Mouse (Mus musculus): Measurements from ENCODE around the gene Gm39566.
"Not testable (repeated sequence)": the region's sequence is repeated elsewhere in the genome, so short reads cannot be mapped to it uniquely, and the experiment has no call there.

Gm39566 gene

GRCm38 (mm10) chr11:69815155-69815554 is at the start of gene Gm39566:
Gm39566 (minus strand) TSS chr11:69815298.
- no peak for DNase-seq (ENCODE audit: low spot score in 2 of 2)

- no peak for DNase-seq (ENCODE audit: low spot score in 2 of 2)
These were observed 49.2 kb upstream of the Gm39566 start for GRCm38 (mm10) chr11:69864138-69864860.

GRCm38 (mm10) chr11:69863729-69864128 is 48.6 kb upstream of the Gm39566 start:
- DNase-seq (ENCODE audit: low spot score in 2 of 2), result not testable (repeated sequence)

GRCm38 (mm10) chr11:69858113-69858998 is 43.3 kb upstream of the Gm39566 start, which contains the start of gene Tnk1:
Tnk1 (minus strand) TSS chr11:69858730.
- DNase-seq (ENCODE audit: low spot score in 2 of 2), result no peak

- DNase-seq (ENCODE audit: low spot score in 2 of 2), result no peak
These were observed 40.2 kb upstream of the Gm39566 start for GRCm38 (mm10) chr11:69855347-69855746.

GRCm38 (mm10) chr11:69854680-69855079 is 39.6 kb upstream of the Gm39566 start:
- DNase-seq (ENCODE audit: low spot score in 2 of 2), result no peak

GRCm38 (mm10) chr11:69853994-69854393 is 38.9 kb upstream of the Gm39566 start:
- no peak for DNase-seq (ENCODE audit: low spot score in 2 of 2)

GRCm38 (mm10) chr11:69850754-69851153 is 35.7 kb upstream of the Gm39566 start:
- no peak for DNase-seq (ENCODE audit: low spot score in 2 of 2)

- DNase-seq (ENCODE audit: low spot score in 2 of 2), result no peak
These were observed 34.8 kb upstream of the Gm39566 start for GRCm38 (mm10) chr11:69849884-69850283.

- no peak for DNase-seq (ENCODE audit: low spot score in 2 of 2)
These were observed 34.0 kb upstream of the Gm39566 start for GRCm38 (mm10) chr11:69849128-69849527.

GRCm38 (mm10) chr11:69848021-69848420 is 32.9 kb upstream of the Gm39566 start:
- DNase-seq (ENCODE audit: low spot score in 2 of 2), result no peak

- DNase-seq (ENCODE audit: low spot score in 2 of 2), result no peak
These were observed 31.9 kb upstream of the Gm39566 start for GRCm38 (mm10) chr11:69846738-69847688.

- DNase-seq (ENCODE audit: low spot score in 2 of 2), result peak; percentile 86 to 94
These were observed 31.1 kb upstream of the Gm39566 start, which contains the start of gene Plscr3 for GRCm38 (mm10) chr11:69846198-69846680. Plscr3 (plus strand) TSS chr11:69846376.

GRCm38 (mm10) chr11:69838714-69839104 is 23.6 kb upstream of the Gm39566 start:
- DNase-seq (ENCODE audit: low spot score in 2 of 2), result no peak

GRCm38 (mm10) chr11:69837952-69838713 is 23.0 kb upstream of the Gm39566 start, which contains the start of gene Tmem256:
Tmem256 (plus strand) TSS chr11:69838514.
- peak; percentile 85 to 94 for DNase-seq (ENCODE audit: low spot score in 2 of 2)

- peak in 1 of 2 experiments; percentile 92 for DNase-seq (ENCODE audit: low spot score in 2 of 2)
These were observed 22.5 kb upstream of the Gm39566 start, which contains the start of gene Nlgn2 for GRCm38 (mm10) chr11:69837604-69837951. Nlgn2 (minus strand) TSS chr11:69837784.

GRCm38 (mm10) chr11:69836703-69837576 is 21.8 kb upstream of the Gm39566 start:
- peak in 1 of 2 experiments; percentile 42 for DNase-seq (ENCODE audit: low spot score in 2 of 2)

- DNase-seq (ENCODE audit: low spot score in 2 of 2), result no peak
These were observed 20.9 kb upstream of the Gm39566 start for GRCm38 (mm10) chr11:69835966-69836335.

GRCm38 (mm10) chr11:69835326-69835965 is 20.3 kb upstream of the Gm39566 start:
- DNase-seq (ENCODE audit: low spot score in 2 of 2), result no peak

Measured in cerebellum, postnatal 4 days (tissue).